Mouse (Mus musculus): ENCODE results near the gene Socs7.

GRCm38 (mm10) chr11:97361948-97362648, at the start of gene Socs7:
- TF ChIP-seq POLR2A (IDR thresholded peaks at IDR 0.05; ENCODE audit: borderline replicate concordance, extremely low read depth, insufficient read depth, insufficient read length, poor library complexity, severe bottlenecking) (peak; percentile 78), CTCF (IDR thresholded peaks at IDR 0.05; ENCODE audit: borderline replicate concordance, extremely low read depth, insufficient read depth, insufficient read length) (no peak)
